Mouse (Mus musculus) adrenal gland, postnatal 36 days (tissue): ENCODE data around the gene Atp8b5. TPM values are rescaled to one million over a fixed set of nuclear protein-coding genes. Genes with fewer than 3 reads are reported as not detected.

ENCODE experiments used
- DNase-seq, 2 experiments: peaks; one replicate each; pipeline ENCODE4 v3.0.0; 2021; ENCODE audit warnings: mixed read lengths in 1 of 2
- total RNA-seq, 2 experiments: library from RNA; stranded (reverse); gene quantifications; 2 replicates each; pipeline ENCODE4 v1.2.3; 2021

Atp8b5 gene
- total RNA-seq, 2 experiments from 2014 or later, result 0.23 to 0.26 TPM

GRCm38 (mm10) chr4:43322336-43322735 is 55.4 kb downstream of the Atp8b5 start:
- no peak for DNase-seq

DNA sequence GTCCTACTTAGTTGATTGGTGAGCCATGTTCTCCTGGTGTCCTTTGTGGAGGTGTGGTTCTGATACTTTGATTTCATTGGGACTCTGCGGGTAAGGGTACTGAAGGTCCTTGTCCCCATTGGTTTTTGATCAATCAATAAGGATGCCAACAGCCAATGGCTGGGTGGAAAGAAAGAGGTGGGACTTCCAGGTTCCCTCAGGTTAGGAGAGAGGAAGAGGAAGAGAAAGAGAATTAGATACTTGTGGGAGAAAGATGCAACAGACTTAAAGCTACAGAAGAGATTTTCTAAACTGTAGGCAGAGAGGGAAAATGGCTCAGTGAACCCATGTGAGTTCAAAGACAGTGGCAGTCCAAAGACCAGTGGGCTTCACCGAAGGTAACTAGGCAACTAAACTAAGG is 60.2 kb downstream of the Atp8b5 start:
- no peak for DNase-seq

GRCm38 (mm10) chr4:43334771-43335170 is 67.8 kb downstream of the Atp8b5 start:
- no peak for DNase-seq

DNA sequence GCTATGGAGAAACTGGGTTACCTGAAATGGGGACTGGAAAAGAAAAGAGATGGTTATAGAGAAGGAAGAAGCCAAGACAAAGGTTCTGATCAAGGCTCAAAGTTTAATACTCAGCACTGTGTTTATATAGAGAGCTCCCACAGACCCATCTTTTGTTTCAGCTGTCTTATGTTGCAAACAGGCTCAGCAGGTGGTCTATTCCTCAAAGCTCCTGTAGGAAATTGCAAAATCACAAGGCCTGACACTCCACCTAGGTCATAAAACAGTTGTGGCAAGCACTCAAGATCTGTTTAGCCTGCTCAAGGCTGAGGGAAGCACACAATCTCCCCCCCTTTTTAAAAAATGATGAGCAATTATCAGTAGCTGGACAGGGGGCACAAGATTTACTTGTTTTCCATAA is 69.2 kb downstream of the Atp8b5 start:
- DNase-seq, result no peak

GRCm38 (mm10) chr4:43340096-43340804 is 73.3 kb downstream of the Atp8b5 start:
- peak in 1 of 2 experiments; percentile 38 for DNase-seq

DNA sequence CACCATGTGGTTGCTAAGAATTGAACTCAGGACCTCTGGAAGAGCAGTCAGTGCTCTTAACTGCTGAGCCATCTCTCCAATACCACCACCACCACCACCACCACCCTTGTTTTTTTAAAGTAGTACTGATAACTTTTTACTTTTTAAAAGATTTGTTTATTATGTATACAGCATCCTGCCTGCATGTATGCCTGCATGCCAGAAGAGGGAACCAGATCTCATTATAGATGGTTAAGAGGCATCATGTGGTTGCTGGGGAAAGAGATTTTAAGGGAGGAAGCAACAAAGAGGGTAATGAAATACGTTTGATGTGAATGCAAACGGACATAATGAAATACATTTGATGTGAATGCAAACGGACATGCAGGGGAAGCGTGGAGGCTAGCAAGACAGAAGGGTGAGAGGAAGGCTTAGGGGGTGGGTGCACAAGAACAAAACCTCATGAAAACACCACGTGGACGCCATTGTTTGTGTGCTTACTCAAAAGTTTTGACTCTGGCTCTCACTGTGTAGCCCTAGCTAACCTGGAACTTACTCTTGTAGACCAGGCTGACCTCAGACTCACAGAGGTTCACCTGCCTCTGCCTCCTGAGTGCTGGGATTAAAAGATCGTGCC is 74.4 kb downstream of the Atp8b5 start:
- DNase-seq, result no peak

DNA sequence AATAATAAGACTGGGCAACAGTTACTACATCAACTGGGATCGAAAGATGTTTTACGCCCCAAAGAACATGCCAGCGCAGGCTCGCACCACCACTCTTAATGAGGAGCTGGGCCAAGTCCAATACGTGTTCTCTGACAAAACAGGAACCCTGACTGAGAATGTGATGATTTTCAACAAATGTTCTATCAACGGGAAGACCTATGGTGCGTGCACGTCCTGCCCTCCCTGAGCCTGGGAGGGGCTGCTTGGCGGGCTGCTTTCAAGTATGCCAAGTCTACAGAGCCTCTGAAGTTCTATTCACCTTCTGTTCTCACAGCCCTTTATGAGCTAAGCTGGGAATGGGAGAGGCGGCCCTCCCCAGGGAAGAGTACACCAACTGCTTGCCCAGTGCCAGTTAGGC is 75.5 kb downstream of the Atp8b5 start:
- DNase-seq, result no peak

DNA sequence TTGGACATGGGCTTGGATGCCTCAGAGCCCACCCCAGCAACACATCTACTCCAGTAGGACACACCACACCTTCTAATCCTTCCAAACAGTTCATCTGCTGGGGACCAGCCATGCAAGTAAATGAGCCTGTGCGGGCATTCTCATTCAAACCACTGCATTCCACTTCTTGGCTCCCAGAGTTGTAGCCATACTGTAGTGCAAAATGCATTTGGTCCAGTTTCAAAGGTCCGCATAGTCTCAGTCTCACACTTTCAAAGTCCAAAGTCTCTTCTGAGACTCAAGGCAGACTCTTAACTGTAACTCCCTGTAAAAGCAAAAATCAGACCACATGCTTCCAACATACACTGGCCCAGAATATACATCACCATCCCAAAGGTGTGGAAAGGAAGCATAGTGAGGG is 78.0 kb downstream of the Atp8b5 start:
- no peak for DNase-seq

- peak in 1 of 2 experiments; percentile 16 for DNase-seq
These were observed 82.2 kb downstream of the Atp8b5 start for GRCm38 (mm10) chr4:43349206-43349605.

GRCm38 (mm10) chr4:43350038-43350560 is 83.1 kb downstream of the Atp8b5 start:
- DNase-seq, result peak in 1 of 2 experiments; percentile 7

- no peak for DNase-seq
These were observed 86.7 kb downstream of the Atp8b5 start for GRCm38 (mm10) chr4:43353662-43354061.

DNA sequence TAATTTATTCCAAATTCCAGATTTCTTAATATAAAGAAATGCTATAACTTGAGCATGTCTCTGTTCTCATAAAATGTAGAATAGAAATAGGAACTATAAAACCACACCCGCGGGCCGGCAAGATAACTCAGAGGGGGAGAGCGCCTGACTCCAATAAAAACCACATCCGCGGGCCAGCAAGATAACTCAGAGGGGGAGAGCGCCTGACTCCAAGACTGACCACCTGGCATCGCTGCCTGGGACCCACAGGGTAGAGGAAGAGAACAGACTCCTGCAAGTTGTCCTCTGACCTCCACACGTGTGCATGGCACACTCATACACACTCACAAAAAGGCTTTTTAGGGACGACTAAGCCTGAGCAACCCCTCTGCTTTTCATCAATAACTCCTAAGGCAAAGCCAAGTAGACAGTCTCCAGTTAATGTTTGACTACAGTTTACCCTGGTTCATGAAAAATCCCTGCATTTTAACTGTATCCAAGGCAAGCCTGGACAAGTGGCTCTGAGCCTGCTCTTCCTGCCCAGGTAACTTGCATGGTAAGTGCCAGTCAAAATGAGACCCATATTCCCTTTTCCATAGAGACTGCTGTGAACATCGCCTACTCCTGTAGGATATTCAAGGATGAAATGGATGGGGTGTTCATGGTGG is 98.1 kb downstream of the Atp8b5 start:
- DNase-seq, result no peak

DNA sequence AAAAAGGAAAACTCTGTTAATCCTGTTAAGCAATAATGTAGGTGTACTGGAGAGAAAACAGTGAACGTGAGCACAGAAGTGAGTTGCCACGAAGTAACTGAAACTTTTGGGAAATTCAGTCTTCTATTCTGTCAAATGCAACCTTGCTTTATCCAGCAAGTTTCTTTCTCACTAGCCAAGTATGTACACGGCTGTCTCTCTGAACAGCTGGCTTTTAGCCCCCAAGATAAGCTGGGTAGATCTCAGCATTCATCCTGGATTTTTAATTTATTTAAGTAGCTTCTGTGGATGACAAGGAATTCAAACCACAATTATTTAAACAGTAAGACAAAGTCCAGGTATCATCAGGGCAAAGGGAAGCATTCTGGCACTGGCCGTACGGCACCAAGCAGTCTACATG is 100.3 kb downstream of the Atp8b5 start:
- DNase-seq, result no peak

- DNase-seq, result no peak
These were observed 100.8 kb downstream of the Atp8b5 start for GRCm38 (mm10) chr4:43367787-43368186.

DNA sequence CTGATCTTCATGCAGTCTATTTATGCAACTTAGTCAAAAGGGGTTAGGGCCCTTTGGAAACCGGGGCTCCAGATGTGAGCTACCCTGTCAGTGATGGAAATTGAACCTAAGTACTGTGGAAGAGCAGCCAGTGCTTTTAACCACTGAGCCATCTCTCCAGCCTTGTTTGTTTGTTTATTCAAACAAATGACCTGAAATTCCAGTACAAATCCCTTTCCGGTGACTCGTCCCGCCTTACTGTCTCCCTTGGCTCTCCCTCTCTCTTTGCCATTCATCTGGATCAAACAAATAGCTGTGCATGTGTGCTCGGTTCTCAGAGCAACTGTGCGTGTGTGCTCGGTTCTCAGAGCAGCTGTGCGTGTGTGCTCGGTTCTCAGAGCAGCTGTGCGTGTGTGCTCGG is 104.4 kb downstream of the Atp8b5 start:
- DNase-seq, result no peak

DNA sequence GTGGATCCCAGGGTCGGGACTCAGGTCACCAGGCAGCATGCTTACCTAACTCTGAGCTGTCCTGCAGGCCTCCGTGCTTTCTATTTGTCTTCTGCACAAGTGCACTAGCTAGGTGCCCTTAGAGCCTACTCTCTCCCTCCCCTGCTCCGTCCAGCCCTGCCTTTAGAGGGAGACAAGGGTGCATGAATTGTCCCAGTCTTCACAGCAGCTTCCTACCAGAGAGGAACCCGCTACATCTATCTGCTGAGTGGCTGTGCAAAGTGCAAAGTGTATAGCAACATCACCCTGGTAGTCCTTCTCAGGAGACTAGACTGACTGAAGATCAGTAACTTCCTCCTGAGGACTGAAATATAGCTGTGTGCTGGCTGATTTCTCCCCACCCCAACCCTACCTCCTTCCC is 105.2 kb downstream of the Atp8b5 start:
- DNase-seq, result peak; percentile 37 to 38

DNA sequence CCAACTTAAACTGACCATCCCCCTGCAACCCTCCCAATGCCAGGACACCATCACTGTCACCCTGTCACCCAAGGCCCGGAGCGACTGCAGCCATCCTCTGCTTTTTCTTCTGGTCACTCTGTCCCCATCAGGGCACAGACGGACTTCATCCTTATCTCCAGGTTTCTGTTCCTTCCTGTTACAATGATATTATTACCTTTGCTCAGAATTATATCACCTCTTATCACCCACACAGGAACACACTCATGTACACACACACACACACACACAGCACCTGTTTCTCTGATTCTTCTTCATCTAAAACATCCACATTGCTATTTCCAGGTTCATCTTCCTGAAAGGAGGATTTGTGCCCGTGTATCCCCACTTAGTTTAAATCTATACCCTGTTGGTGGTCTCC is 107.3 kb downstream of the Atp8b5 start:
- no peak for DNase-seq

DNA sequence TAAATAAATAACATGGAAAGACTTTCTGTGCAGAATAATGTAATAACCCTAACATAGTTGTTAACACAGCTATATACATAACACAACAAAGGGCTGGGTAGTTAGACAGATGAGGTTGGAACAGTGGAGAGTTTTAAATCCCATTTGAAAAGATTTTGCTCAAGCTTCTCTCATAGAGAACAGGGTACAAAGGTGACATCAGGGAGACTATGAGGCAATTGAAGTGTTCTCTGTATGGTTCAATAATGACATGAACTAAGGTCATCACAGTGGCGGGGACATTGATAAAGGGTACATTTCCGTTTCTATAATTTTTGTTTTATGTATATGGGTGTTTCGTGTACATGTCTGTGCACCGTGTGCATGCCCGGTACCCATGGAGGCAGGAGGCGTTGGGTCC is 112.6 kb downstream of the Atp8b5 start:
- DNase-seq, result no peak

- no peak for DNase-seq
These were observed 114.0 kb downstream of the Atp8b5 start for GRCm38 (mm10) chr4:43380951-43381350.

GRCm38 (mm10) chr4:43381408-43382154 is 114.6 kb downstream of the Atp8b5 start, which contains the start of gene Rusc2:
TSS of gene Rusc2 (plus strand) at chr4:43381979.
- DNase-seq, result peak; percentile 93 to 95

- no peak for DNase-seq
These were observed 115.4 kb downstream of the Atp8b5 start for GRCm38 (mm10) chr4:43382155-43383020.
